Mouse (Mus musculus) erythroblast, embryonic 14.5 days (primary cell): ENCODE data around the gene H2-Eb2. TPM values are rescaled to one million over a fixed set of nuclear protein-coding genes. Genes with fewer than 3 reads are reported as not detected.
"Not testable (repeated sequence)": the region's sequence is repeated elsewhere in the genome, so short reads cannot be mapped to it uniquely, and the experiment has no call there.

ENCODE experiments used
- H3K27me3 ChIP-seq: 2 replicates; pipeline ENCODE4 v1.6.1; 2012; ENCODE audit warnings: inconsistent platforms; ENCODE audit not compliant: control insufficient read depth
- H3K36me3 ChIP-seq: 2 replicates; pipeline ENCODE4 v1.6.1; 2012; ENCODE audit warnings: mild to moderate bottlenecking, inconsistent platforms; ENCODE audit not compliant: control insufficient read depth
- H3K4me1 ChIP-seq: 2 replicates; pipeline ENCODE4 v1.6.1; 2012; ENCODE audit warnings: inconsistent platforms; ENCODE audit not compliant: control insufficient read depth
- H3K4me3 ChIP-seq: replicated peaks from 2 replicates; pipeline ENCODE3; 2012; ENCODE audit warnings: moderate library complexity, mild to moderate bottlenecking, inconsistent platforms
- H3K9me3 ChIP-seq: 2 replicates; pipeline ENCODE4 v1.6.1; 2012; ENCODE audit warnings: low read length, inconsistent platforms, mixed read lengths; ENCODE audit not compliant: control insufficient read depth
- GATA1 ChIP-seq: IDR thresholded peaks from 2 replicates; pipeline ENCODE4 v1.6.1; 2012; ENCODE audit warnings: low read length, inconsistent platforms, mixed read lengths
- TAL1 ChIP-seq: IDR thresholded peaks from 3 replicates; pipeline ENCODE4 v1.6.1; 2012; ENCODE audit warnings: low read length, inconsistent platforms, mixed read lengths
- polyA plus RNA-seq: library from polyadenylated mRNA; stranded (reverse); fragments of >175 nt; gene quantifications from 2 replicates; pipeline ENCODE4 v1.2.3, GENCODE M21; 2012

The H2-Eb2 gene
- polyA plus RNA-seq, 1 experiment, result not detected

DNA sequence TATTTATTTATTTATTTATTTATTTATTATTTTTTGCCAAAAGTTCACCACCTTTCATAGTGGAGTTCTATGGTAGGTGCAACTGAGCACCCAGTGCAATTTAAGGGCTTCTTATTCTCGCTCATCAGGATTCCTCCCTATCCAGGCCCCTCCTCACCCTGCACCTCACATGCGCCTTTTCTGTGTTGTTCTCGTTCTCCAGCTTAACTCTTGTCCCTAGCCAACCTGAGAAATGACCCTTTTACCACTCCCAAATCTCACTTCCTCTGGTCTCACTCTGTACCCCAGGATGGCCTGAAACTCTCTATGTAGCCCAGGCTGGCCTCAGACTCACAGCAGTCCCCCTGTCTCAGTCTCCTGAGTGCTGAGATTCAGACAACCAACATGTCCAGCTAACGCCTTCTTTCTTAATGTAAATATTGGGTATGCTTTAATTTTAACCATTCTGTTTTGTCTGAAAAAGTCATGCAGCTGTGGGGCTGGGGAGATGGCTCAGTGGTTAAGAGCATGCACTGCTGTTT is 23.7 kb upstream of the H2-Eb2 start:
- no peaks in the 10 kb centered on the region for H3K27me3 ChIP-seq
- H3K4me3 ChIP-seq, result no peak overlapping the region
- H3K9me3 ChIP-seq, result no peaks in the 10 kb centered on the region
- no peaks in the 10 kb centered on the region for H3K36me3 ChIP-seq
- no peaks in the 10 kb centered on the region for H3K4me1 ChIP-seq
- TF ChIP-seq GATA1 (no peak), TAL1 (no peak)

- no peak overlapping the region for H3K4me3 ChIP-seq
- H3K9me3 ChIP-seq, result no peaks in the 10 kb centered on the region
- H3K27me3 ChIP-seq, result peaks cover 3% of the 10 kb centered on the region; the same call in 1 of the 2 replicates
- H3K36me3 ChIP-seq, result no peaks in the 10 kb centered on the region
- no peaks in the 10 kb centered on the region for H3K4me1 ChIP-seq
- TF ChIP-seq GATA1 (no peak), TAL1 (no peak)
Observed at GRCm38 (mm10) chr17:34303789-34304188, 21.7 kb upstream of the H2-Eb2 start.

DNA sequence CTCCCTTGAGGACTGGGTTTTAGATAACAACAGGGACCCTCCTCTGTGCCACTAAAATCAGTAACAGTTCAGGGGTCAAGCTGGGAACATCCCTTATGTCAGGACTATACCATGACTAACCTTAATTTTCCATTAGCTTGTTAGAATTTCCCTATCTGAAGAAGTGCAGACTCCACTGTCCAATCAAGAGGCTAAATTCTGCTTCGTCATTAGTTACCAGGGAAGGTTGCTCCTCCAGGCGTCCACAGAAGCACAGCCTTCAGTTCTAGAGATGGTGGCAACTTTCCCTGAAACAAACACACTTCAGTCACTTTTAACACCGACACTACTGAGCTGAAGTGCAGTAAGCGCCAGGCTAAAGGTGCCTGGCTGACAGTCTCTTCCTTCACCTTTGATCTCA is 20.7 kb upstream of the H2-Eb2 start:
- Histone ChIP-seq H3K9me3 (no peaks in the 10 kb centered on the region), H3K4me3 (no peak overlapping the region), H3K27me3 (peaks cover 3% of the 10 kb centered on the region; the same call in 1 of the 2 replicates), H3K4me1 (peaks cover under 1% of the 10 kb centered on the region), H3K36me3 (no peaks in the 10 kb centered on the region)
- TF ChIP-seq TAL1, result no peak
- no peak for TF ChIP-seq GATA1

DNA sequence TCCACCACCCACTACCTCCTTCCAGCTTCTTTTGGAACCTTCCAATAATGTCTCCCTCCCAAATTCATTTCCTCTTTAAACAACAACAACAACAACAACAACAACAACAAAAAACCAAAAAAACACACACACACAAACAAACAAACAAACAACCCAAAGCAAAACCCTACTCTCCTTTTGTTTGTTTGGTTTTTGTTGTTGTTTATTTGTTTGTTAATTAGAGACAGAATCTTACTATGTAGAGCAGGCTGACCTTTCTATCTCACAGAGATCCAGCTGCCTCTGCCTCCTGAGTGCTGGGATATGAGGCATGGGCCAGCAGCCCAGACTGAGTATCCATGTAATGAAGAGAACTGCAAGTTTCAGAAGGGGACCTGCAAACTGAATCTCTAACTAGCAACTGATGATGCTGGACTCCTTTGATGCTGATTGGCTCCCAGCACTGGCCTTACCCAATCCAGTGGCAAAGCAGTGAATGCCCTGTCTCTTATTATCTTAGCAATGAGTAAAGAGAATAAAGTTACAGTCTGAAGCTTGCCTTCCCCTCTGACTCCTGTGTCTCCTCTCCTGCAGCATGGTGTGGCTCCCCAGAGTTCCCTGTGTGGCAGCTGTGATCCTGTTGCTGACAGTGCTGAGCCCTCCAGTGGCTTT is 20.0 kb upstream of the H2-Eb2 start, which contains the start of gene H2-Eb1:
TSS of gene H2-Eb1 (plus strand) at position 488 of the 651 bp plus-strand sequence.
- H3K36me3 ChIP-seq, result no peaks in the 10 kb centered on the region
- peaks cover 3% of the 10 kb centered on the region; the same call in 1 of the 2 replicates for H3K27me3 ChIP-seq
- H3K4me1 ChIP-seq, result peaks cover 4% of the 10 kb centered on the region
- no peak within 1 kb of the TSS for H3K4me3 ChIP-seq
- TF ChIP-seq GATA1, result no peak
- TF ChIP-seq TAL1, result no peak
- H3K9me3 ChIP-seq, result peaks cover 3% of the 10 kb centered on the region; the same call in 1 of the 2 replicates

DNA sequence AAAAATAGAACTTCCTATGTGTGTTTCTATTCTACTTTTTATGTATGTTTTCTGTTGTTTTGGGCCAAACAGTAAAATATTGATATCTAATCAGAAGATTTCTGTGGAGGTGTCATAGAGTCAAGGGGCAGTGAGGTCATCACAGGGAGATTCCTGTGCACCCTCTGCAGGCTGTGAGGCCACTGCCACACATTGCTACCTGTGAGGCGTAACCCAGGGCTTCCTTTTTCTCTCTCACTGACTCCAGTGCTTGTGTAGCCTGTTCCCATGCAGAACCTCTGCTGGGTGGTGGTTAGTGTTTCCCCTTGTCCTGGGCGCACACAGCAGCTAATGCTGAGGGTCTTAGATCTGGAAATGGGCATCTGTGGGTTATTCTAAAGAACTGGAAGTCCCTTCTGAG is 19.1 kb upstream of the H2-Eb2 start:
- Histone ChIP-seq H3K4me3 (no peak overlapping the region), H3K9me3 (peaks cover 3% of the 10 kb centered on the region; the same call in 1 of the 2 replicates), H3K4me1 (peaks cover 4% of the 10 kb centered on the region), H3K27me3 (peaks cover 3% of the 10 kb centered on the region; the same call in 1 of the 2 replicates), H3K36me3 (no peaks in the 10 kb centered on the region)
- TF ChIP-seq TAL1, result no peak
- TF ChIP-seq GATA1, result no peak

GRCm38 (mm10) chr17:34307216-34307615 is 18.2 kb upstream of the H2-Eb2 start:
- Histone ChIP-seq H3K36me3 (no peaks in the 10 kb centered on the region), H3K4me3 (no peak overlapping the region)

GRCm38 (mm10) chr17:34308161-34308560 is 17.3 kb upstream of the H2-Eb2 start:
- no peak for TF ChIP-seq TAL1
- TF ChIP-seq GATA1, result no peak
- H3K4me1 ChIP-seq, result peaks cover 4% of the 10 kb centered on the region
- peaks cover 3% of the 10 kb centered on the region; the same call in 1 of the 2 replicates for H3K9me3 ChIP-seq
- peaks cover 3% of the 10 kb centered on the region; the same call in 1 of the 2 replicates for H3K27me3 ChIP-seq
- H3K36me3 ChIP-seq, result no peaks in the 10 kb centered on the region
- no peak overlapping the region for H3K4me3 ChIP-seq

More at GRCm38 (mm10) chr17:34307216-34307615, 18.2 kb upstream of the H2-Eb2 start:
- Histone ChIP-seq H3K27me3 (peaks cover 3% of the 10 kb centered on the region; the same call in 1 of the 2 replicates), H3K4me1 (peaks cover 4% of the 10 kb centered on the region), H3K9me3 (peaks cover 3% of the 10 kb centered on the region; the same call in 1 of the 2 replicates)
- TF ChIP-seq GATA1, result no peak
- TF ChIP-seq TAL1, result no peak

- peaks cover 4% of the 10 kb centered on the region for H3K4me1 ChIP-seq
- no peaks in the 10 kb centered on the region for H3K36me3 ChIP-seq
- peaks cover 3% of the 10 kb centered on the region; the same call in 1 of the 2 replicates for H3K9me3 ChIP-seq
- peaks cover 3% of the 10 kb centered on the region; the same call in 1 of the 2 replicates for H3K27me3 ChIP-seq
- peak overlapping the region; percentile 45 for H3K4me3 ChIP-seq
- TF ChIP-seq TAL1 (no peak), GATA1 (no peak)
Observed at GRCm38 (mm10) chr17:34309225-34309624, 16.2 kb upstream of the H2-Eb2 start.

DNA sequence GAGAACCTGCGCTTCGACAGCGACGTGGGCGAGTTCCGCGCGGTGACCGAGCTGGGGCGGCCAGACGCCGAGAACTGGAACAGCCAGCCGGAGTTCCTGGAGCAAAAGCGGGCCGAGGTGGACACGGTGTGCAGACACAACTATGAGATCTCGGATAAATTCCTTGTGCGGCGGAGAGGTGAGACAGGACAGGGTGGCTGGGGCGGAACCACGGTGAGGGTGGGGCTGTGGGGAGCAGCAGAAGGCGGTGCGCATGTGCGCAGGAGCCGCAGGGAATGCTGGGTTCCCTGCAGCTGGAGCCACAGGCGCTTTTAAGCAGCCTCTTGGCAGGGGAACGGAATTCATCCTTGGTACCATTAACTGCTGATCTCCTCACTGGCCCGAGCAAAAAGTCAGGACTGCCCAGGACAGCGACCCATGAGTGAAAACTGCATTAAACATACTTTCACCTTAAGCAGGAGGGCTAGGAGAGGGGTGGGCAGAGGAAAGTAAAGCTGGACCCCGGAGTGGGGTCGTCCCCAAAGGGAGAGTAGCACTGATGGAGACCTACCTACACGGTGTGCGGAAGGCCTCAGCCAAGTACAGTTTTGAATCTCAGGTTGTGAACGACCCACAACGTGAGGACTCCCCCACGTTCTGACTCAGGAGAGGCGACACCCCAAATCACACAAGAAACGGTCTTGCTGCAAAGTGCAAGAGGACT is 15.6 kb upstream of the H2-Eb2 start:
- Histone ChIP-seq H3K36me3 (no peaks in the 10 kb centered on the region), H3K27me3 (peaks cover 3% of the 10 kb centered on the region; the same call in 1 of the 2 replicates), H3K4me1 (peaks cover 4% of the 10 kb centered on the region), H3K9me3 (peaks cover 3% of the 10 kb centered on the region; the same call in 1 of the 2 replicates), H3K4me3 (peak overlapping the region; percentile 45)
- no peak for TF ChIP-seq TAL1
- TF ChIP-seq GATA1, result no peak

- not testable (repeated sequence) for H3K4me1 ChIP-seq, H3K27me3 ChIP-seq, H3K4me3 ChIP-seq, H3K9me3 ChIP-seq, H3K36me3 ChIP-seq
Observed at GRCm38 (mm10) chr17:34310526-34310925, 14.9 kb upstream of the H2-Eb2 start.
